Mouse (Mus musculus): ENCODE measurements around the gene Olfr672.
"Not testable (repeated sequence)": the region's sequence is repeated elsewhere in the genome, so short reads cannot be mapped to it uniquely, and the experiment has no call there.

The Olfr672 gene

GRCm38 (mm10) chr7:105001929-105002328 is at the start of gene Olfr672:
Gene Olfr672 (minus strand): TSS chr7:105002029.
- no peak for ATAC-seq (ENCODE audit: low TSS enrichment)

GRCm38 (mm10) chr7:105033836-105034235 is 32.0 kb upstream of the Olfr672 start:
- not testable (repeated sequence) for ATAC-seq (ENCODE audit: low TSS enrichment)

- ATAC-seq (ENCODE audit: low TSS enrichment), result no peak
Observed at GRCm38 (mm10) chr7:105032398-105032797, 30.6 kb upstream of the Olfr672 start, which contains the start of gene Olfr676. Gene Olfr676 (plus strand): TSS chr7:105032698.

GRCm38 (mm10) chr7:105028360-105028759 is 26.5 kb upstream of the Olfr672 start, which contains the start of gene Olfr675:
Gene Olfr675 (minus strand): TSS chr7:105028460.
- no peak for ATAC-seq (ENCODE audit: low TSS enrichment)

GRCm38 (mm10) chr7:105022530-105022929 is 20.7 kb upstream of the Olfr672 start:
- ATAC-seq (ENCODE audit: low TSS enrichment), result no peak

- no peak for ATAC-seq (ENCODE audit: low TSS enrichment)
Observed at GRCm38 (mm10) chr7:104979026-104979425, 22.8 kb downstream of the Olfr672 start, which contains the start of gene Olfr671. Gene Olfr671 (minus strand): TSS chr7:104979126.

DNA sequence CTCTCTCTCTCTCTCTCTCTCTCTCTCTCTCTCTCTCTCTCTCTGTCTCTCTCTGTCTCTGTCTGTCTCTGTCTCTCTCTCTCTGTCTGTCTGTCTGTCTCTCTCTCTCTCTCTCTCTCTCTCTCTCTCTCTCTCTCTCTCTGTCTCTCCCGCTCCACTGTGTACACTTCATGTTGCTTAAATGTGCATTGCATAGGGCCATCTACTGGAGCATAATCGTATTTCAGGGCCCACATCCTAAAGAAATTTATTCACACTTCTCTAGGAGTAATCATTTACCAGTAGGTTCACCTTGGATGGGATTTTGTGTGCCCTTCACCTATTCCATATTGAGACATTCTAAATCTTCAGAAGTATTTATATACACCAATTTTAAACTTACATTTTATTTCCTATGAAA is 29.3 kb downstream of the Olfr672 start:
- not testable (repeated sequence) for ATAC-seq (ENCODE audit: low TSS enrichment)

GRCm38 (mm10) chr7:104962520-104962919 is 39.3 kb downstream of the Olfr672 start, which contains the start of gene Olfr670:
Gene Olfr670 (minus strand): TSS chr7:104962620.
- ATAC-seq (ENCODE audit: low TSS enrichment), result no peak

DNA sequence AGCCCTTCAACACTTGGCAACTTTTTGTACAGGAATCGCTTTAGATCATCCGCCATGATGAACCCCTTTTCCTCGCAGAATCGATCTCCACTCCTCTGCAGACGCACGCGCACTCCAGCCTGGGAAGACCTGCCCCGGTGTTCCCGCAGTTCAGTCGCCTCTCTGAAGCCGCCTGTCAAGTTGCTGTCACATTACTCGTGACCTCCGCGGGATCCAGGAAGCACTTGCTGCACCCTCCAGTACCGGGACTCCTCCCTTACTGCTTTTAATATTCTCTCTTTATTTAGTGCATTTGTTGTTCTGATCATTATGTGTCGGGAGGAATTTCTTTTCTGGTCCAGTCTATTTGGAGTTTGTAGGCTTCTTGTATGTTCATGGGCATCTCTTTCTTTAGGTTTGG is 51.6 kb downstream of the Olfr672 start:
- 0 out of 2 replicates have a peak, but pooled peaks have one; percentile 64 for ATAC-seq (ENCODE audit: low TSS enrichment)

Measured in frontal cortex, adult (tissue).